Mouse (Mus musculus): ENCODE results near the gene 1810009A15Rik.
"Not testable (repeated sequence)": the region's sequence is repeated elsewhere in the genome, so short reads cannot be mapped to it uniquely, and the experiment has no call there.

1810009A15Rik gene

GRCm38 (mm10) chr19:8880311-8881033 lies 8.2 kb upstream of the 1810009A15Rik start, which contains the start of gene Uqcc3:
Uqcc3 (minus strand) TSS chr19:8880923.
- DNase-seq (ENCODE audit: low read depth) = peak; percentile 91

GRCm38 (mm10) chr19:8881034-8881392 lies 7.6 kb upstream of the 1810009A15Rik start:
- no peak for DNase-seq (ENCODE audit: low read depth)

- no peak for DNase-seq (ENCODE audit: low read depth)
These were observed 5.0 kb upstream of the 1810009A15Rik start, which contains the start of the genes Lbhd1 and Gm49403 for GRCm38 (mm10) chr19:8883616-8884015. Lbhd1 (plus strand) TSS chr19:8883732. Gm49403 (plus strand) TSS chr19:8883930.

- no peak for DNase-seq (ENCODE audit: low read depth)
These were observed 1.6 kb upstream of the 1810009A15Rik start for GRCm38 (mm10) chr19:8886916-8887584.

- no peak for DNase-seq (ENCODE audit: low read depth)
These were observed 829 bp upstream of the 1810009A15Rik start for GRCm38 (mm10) chr19:8887585-8888463.

GRCm38 (mm10) chr19:8892829-8893766 lies 4.4 kb downstream of the 1810009A15Rik start, which contains the start of gene Ints5:
Ints5 (plus strand) TSS chr19:8893005.
- DNase-seq (ENCODE audit: low read depth) = peak; percentile 91

- no peak for DNase-seq (ENCODE audit: low read depth)
These were observed 6.8 kb downstream of the 1810009A15Rik start for GRCm38 (mm10) chr19:8895397-8895960.

- DNase-seq (ENCODE audit: low read depth) = not testable (repeated sequence)
These were observed 7.6 kb downstream of the 1810009A15Rik start for GRCm38 (mm10) chr19:8896231-8896630.

- peak; percentile 12 for DNase-seq (ENCODE audit: low read depth)
These were observed 8.7 kb downstream of the 1810009A15Rik start for GRCm38 (mm10) chr19:8897211-8897864.

GRCm38 (mm10) chr19:8897865-8898495 lies 9.3 kb downstream of the 1810009A15Rik start, which contains the start of gene Ganab:
Ganab (plus strand) TSS chr19:8898071.
- DNase-seq (ENCODE audit: low read depth) = peak; percentile 96

- DNase-seq (ENCODE audit: low read depth) = peak; percentile 52
These were observed 9.9 kb downstream of the 1810009A15Rik start for GRCm38 (mm10) chr19:8898576-8898975.

- DNase-seq (ENCODE audit: low read depth) = no peak
These were observed 10.4 kb downstream of the 1810009A15Rik start for GRCm38 (mm10) chr19:8899079-8899478.

GRCm38 (mm10) chr19:8903412-8903811 lies 14.8 kb downstream of the 1810009A15Rik start:
- DNase-seq (ENCODE audit: low read depth) = no peak

GRCm38 (mm10) chr19:8908531-8908930 lies 19.9 kb downstream of the 1810009A15Rik start:
- DNase-seq (ENCODE audit: low read depth) = no peak

GRCm38 (mm10) chr19:8911810-8912209 lies 23.2 kb downstream of the 1810009A15Rik start:
- DNase-seq (ENCODE audit: low read depth) = no peak

- DNase-seq (ENCODE audit: low read depth) = no peak
These were observed 25.6 kb downstream of the 1810009A15Rik start for GRCm38 (mm10) chr19:8914212-8914611.

GRCm38 (mm10) chr19:8919000-8919399 lies 30.3 kb downstream of the 1810009A15Rik start:
- peak; percentile 22 for DNase-seq (ENCODE audit: low read depth)

GRCm38 (mm10) chr19:8919684-8920072 lies 31.0 kb downstream of the 1810009A15Rik start:
- DNase-seq (ENCODE audit: low read depth) = no peak

GRCm38 (mm10) chr19:8920073-8920736 lies 31.6 kb downstream of the 1810009A15Rik start, which contains the start of gene B3gat3:
B3gat3 (plus strand) TSS chr19:8920374.
- DNase-seq (ENCODE audit: low read depth) = peak; percentile 80

Measured in naive thymus-derived CD4-positive, alpha-beta T cell, adult 2 months (primary cell).